Mouse (Mus musculus): ENCODE measurements around the gene Prss53. TPM values are rescaled to one million over a fixed set of nuclear protein-coding genes. Genes with fewer than 3 reads are reported as not detected.
A peak's percentile ranks its signal among the peaks of the same experiment; 100 is the strongest.

Prss53 gene
- polyA plus RNA-seq, 1 experiment from 2014 or later: 0.39 TPM

DNA sequence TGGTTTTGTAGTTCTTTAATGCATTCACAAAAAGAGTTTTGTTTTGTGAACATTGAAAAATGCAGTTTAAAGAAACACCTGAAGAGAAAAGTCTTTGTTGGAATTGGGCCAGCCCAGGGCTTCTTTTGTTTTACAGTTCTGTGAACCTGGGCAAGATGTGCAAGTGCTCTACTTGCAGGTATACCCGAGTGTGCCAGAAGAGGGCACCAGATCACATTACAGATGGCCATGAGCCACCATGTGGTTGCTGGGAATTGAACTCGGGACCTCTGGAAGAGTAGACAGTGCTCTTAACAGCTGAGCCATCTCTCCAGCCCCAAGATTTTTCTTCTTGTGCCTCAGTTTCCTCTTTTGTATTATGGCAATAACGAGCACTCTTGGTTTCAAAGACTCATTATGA lies 27.4 kb upstream of the Prss53 start:
- Histone ChIP-seq H3K4me2 (ENCODE audit: low read depth, low read length) (no peak overlapping the region), H3K27me3 (ENCODE audit: insufficient read depth, low read length) (no peaks in the 10 kb centered on the region), H3K9me3 (ENCODE audit: low read length) (no peaks in the 10 kb centered on the region), H3K27ac (ENCODE audit: low read depth) (no peak overlapping the region), H3K9ac (replicated peaks) (no peak overlapping the region), H3K36me3 (replicated peaks; ENCODE audit: insufficient read depth, low read length) (peaks cover 14% of the 10 kb centered on the region), H3K4me1 (ENCODE audit: insufficient read depth) (peaks cover 17% of the 10 kb centered on the region), H3K4me3 (ENCODE audit: low read depth, low read length) (no peak overlapping the region)
- ATAC-seq: no peak
- peak; percentile 75 for TF ChIP-seq CTCF (IDR thresholded peaks at IDR 0.05; ENCODE audit: low read depth)
- TF ChIP-seq EP300 (IDR thresholded peaks at IDR 0.05; ENCODE audit: low read depth): no peak
- peak; percentile 69 for DNase-seq
- 50% methylated on average over 3 of the region's 3 CpGs for WGBS (ENCODE audit: insufficient replicate concordance)

- no peaks in the 10 kb centered on the region for H3K9me3 ChIP-seq (ENCODE audit: low read length)
Observed at GRCm38 (mm10) chr7:127915293-127915692, 24.5 kb upstream of the Prss53 start.

DNA sequence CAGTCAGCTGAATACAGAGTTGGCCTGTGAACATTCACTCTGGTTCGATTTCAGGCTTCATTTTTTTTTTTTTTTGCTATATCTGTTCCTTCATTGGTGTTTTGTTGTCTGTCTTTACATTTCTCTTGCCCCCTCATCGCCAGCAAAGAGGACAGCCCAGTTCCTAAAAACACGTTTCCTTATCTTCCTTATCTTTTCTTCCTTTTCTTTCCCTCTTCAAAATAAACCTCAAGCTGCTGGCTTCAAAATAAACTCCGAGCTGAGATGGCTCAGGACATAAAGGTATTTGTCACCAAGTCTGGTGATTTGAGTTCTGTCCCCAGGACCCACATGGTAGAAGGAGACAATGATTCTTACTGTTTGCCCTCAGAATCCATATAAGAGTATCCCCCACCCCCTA lies 22.2 kb upstream of the Prss53 start:
- 4% methylated on average over 4 of the region's 4 CpGs for WGBS (ENCODE audit: insufficient replicate concordance)
- no peak for TF ChIP-seq CTCF (IDR thresholded peaks at IDR 0.05; ENCODE audit: low read depth)
- no peak for TF ChIP-seq EP300 (IDR thresholded peaks at IDR 0.05; ENCODE audit: low read depth)
- ATAC-seq: no peak

More at GRCm38 (mm10) chr7:127915293-127915692, 24.5 kb upstream of the Prss53 start:
- Histone ChIP-seq H3K9ac (replicated peaks) (no peak overlapping the region), H3K27ac (ENCODE audit: low read depth) (no peak overlapping the region), H3K36me3 (replicated peaks; ENCODE audit: insufficient read depth, low read length) (peaks cover 14% of the 10 kb centered on the region), H3K4me1 (ENCODE audit: insufficient read depth) (peaks cover 10% of the 10 kb centered on the region), H3K4me3 (ENCODE audit: low read depth, low read length) (no peak overlapping the region), H3K4me2 (ENCODE audit: low read depth, low read length) (no peak overlapping the region), H3K27me3 (ENCODE audit: insufficient read depth, low read length) (no peaks in the 10 kb centered on the region)
- TF ChIP-seq CTCF (IDR thresholded peaks at IDR 0.05; ENCODE audit: low read depth) (no peak), EP300 (IDR thresholded peaks at IDR 0.05; ENCODE audit: low read depth) (no peak)
- no peak for DNase-seq
- ATAC-seq: no peak
- 80% methylated on average over 12 of the region's 12 CpGs for WGBS (ENCODE audit: insufficient replicate concordance)

GRCm38 (mm10) chr7:127912190-127912871 lies 21.6 kb upstream of the Prss53 start, which contains the start of gene Kat8:
Gene Kat8 (plus strand): TSS chr7:127912516.
- peak within 1 kb of the TSS; percentile 95 for H3K4me3 ChIP-seq (ENCODE audit: low read depth, low read length)
- peak within 1 kb of the TSS; percentile 83 for H3K9ac ChIP-seq (replicated peaks)
- under 1% methylated on average over 40 of the region's 40 CpGs for WGBS (ENCODE audit: insufficient replicate concordance)
- DNase-seq (peak; percentile 93), ATAC-seq (peak; percentile 97)
- H3K4me2 ChIP-seq (ENCODE audit: low read depth, low read length): peak within 1 kb of the TSS; percentile 83
- H3K9me3 ChIP-seq (ENCODE audit: low read length): no peaks in the 10 kb centered on the region
- TF ChIP-seq CTCF (IDR thresholded peaks at IDR 0.05; ENCODE audit: low read depth) (no peak), EP300 (IDR thresholded peaks at IDR 0.05; ENCODE audit: low read depth) (peak; percentile 66)
- no peaks in the 10 kb centered on the region for H3K27me3 ChIP-seq (ENCODE audit: insufficient read depth, low read length)
- H3K4me1 ChIP-seq (ENCODE audit: insufficient read depth): peaks cover 10% of the 10 kb centered on the region
- peak within 1 kb of the TSS; percentile 83 for H3K27ac ChIP-seq (ENCODE audit: low read depth)
- H3K36me3 ChIP-seq (replicated peaks; ENCODE audit: insufficient read depth, low read length): peaks cover 36% of the 10 kb centered on the region

More for the DNA sequence above, 22.2 kb upstream of the Prss53 start:
- Histone ChIP-seq H3K27ac (ENCODE audit: low read depth) (peak overlapping the region; percentile 83), H3K4me3 (ENCODE audit: low read depth, low read length) (peak overlapping the region; percentile 95), H3K4me1 (ENCODE audit: insufficient read depth) (peaks cover 10% of the 10 kb centered on the region), H3K27me3 (ENCODE audit: insufficient read depth, low read length) (no peaks in the 10 kb centered on the region), H3K36me3 (replicated peaks; ENCODE audit: insufficient read depth, low read length) (peaks cover 31% of the 10 kb centered on the region), H3K9me3 (ENCODE audit: low read length) (no peaks in the 10 kb centered on the region), H3K4me2 (ENCODE audit: low read depth, low read length) (peak overlapping the region; percentile 83), H3K9ac (replicated peaks) (peak overlapping the region; percentile 83)
- DNase-seq: no peak

DNA sequence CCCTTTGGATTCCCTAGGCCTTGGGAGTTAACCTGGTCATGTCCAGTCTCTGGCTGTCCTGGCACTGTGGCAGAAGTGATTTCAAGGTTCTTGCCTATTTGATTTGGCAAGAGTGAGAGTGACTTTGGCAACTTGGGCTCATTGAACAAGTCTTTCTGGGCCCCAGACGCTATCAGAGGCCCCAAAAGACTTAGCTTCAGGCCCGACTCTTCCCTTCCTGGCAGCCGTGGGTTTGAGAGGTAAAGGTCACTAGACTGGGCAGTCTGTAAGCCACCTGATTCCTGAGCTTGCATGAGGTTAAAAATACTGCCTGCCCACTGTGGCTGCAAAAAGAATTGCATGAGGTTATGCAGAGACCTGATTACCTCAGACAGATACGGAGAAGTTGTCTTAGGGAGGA lies 17.9 kb upstream of the Prss53 start:
- Histone ChIP-seq H3K9me3 (ENCODE audit: low read length) (no peaks in the 10 kb centered on the region), H3K36me3 (replicated peaks; ENCODE audit: insufficient read depth, low read length) (peaks cover 46% of the 10 kb centered on the region), H3K4me3 (ENCODE audit: low read depth, low read length) (no peak overlapping the region), H3K4me1 (ENCODE audit: insufficient read depth) (peaks cover 19% of the 10 kb centered on the region), H3K27ac (ENCODE audit: low read depth) (no peak overlapping the region), H3K9ac (replicated peaks) (no peak overlapping the region), H3K4me2 (ENCODE audit: low read depth, low read length) (no peak overlapping the region), H3K27me3 (ENCODE audit: insufficient read depth, low read length) (no peaks in the 10 kb centered on the region)
- 76% methylated on average over 4 of the region's 4 CpGs for WGBS (ENCODE audit: insufficient replicate concordance)
- TF ChIP-seq CTCF (IDR thresholded peaks at IDR 0.05; ENCODE audit: low read depth) (no peak), EP300 (IDR thresholded peaks at IDR 0.05; ENCODE audit: low read depth) (no peak)
- ATAC-seq (no peak), DNase-seq (no peak)

GRCm38 (mm10) chr7:127907939-127908338 lies 17.2 kb upstream of the Prss53 start:
- Histone ChIP-seq H3K36me3 (replicated peaks; ENCODE audit: insufficient read depth, low read length) (peaks cover 46% of the 10 kb centered on the region), H3K9me3 (ENCODE audit: low read length) (no peaks in the 10 kb centered on the region)

More at GRCm38 (mm10) chr7:127907939-127908338, 17.2 kb upstream of the Prss53 start:
- TF ChIP-seq EP300 (IDR thresholded peaks at IDR 0.05; ENCODE audit: low read depth) (no peak), CTCF (IDR thresholded peaks at IDR 0.05; ENCODE audit: low read depth) (no peak)
- WGBS (ENCODE audit: insufficient replicate concordance): 90% methylated on average over 12 of the region's 12 CpGs
- H3K27me3 ChIP-seq (ENCODE audit: insufficient read depth, low read length): no peaks in the 10 kb centered on the region
- ATAC-seq (no peak), DNase-seq (no peak)
- no peak overlapping the region for H3K4me2 ChIP-seq (ENCODE audit: low read depth, low read length)
- no peak overlapping the region for H3K4me3 ChIP-seq (ENCODE audit: low read depth, low read length)
- no peak overlapping the region for H3K27ac ChIP-seq (ENCODE audit: low read depth)
- H3K9ac ChIP-seq (replicated peaks): no peak overlapping the region
- H3K4me1 ChIP-seq (ENCODE audit: insufficient read depth): peaks cover 13% of the 10 kb centered on the region

Measured in liver, postnatal 0 days (tissue).